Mouse (Mus musculus) cerebellum, adult (tissue): ENCODE results near the gene Atp1b2.

ENCODE experiments used
- ATAC-seq: cut with Nextera tagmentation; 2 replicates; pipeline ENCODE4 v1.9.2; 2017; ENCODE audit warnings: mild to moderate bottlenecking, moderate library complexity, mixed read lengths; ENCODE audit not compliant: insufficient number of reproducible peaks, low FRiP score, low TSS enrichment

Gene Atp1b2

DNA sequence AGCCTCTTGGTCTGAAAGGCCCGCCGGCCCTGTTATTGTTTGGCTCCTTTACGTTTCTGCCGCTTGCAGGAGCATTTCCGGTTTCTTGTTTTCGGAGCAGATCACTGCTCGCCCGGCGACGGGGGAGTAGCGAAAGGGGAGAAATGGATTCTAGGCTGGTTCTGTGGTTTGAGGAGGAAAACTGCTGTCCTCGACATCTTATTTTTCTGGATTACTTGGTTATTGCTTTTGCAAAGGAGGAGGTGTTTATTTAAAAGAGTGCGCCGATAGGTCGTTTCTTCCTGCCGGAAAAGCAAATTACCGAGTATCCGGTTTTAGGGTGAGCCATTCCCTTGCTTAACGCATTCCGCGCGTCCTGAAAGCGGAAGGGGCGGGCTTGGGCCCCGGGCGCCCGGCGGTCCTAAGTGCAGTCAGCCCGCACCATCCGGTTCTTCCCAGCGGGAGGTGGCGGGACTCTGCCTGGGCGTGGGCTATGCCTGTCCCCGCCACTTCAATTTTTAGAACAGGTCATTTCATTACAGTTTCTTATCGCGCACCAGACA, 24.5 kb downstream of the Atp1b2 start:
- ATAC-seq, result peak; percentile 67; the same call in 1 of the 2 replicates

DNA sequence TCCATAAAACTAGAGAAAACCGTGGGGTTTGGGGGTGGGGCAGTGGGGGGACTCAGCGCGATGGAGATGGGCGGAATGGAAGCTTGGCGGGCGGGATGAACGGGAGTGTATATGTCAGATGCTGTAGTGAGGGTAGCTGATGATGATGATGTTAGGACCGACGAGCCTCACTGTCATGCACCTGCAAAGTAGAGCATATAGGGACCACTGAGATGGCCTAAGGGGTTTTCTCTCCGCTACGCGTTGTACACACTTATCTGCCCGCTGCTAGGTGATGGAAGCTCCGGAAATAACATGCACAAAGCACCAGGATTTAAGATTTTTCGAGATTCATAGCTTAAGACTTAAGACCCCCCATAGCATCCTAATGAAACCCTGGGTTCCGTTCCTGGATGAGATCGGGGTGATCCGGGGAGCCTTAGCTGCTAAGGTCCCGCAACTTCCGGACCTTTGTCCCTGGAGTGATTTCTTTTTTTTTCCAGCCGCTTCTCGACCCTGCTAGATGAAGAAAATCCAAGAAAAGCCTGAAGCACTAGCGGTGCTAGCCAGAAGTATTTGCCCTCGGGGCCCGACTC, 25.1 kb downstream of the Atp1b2 start:
- no peak for ATAC-seq

DNA sequence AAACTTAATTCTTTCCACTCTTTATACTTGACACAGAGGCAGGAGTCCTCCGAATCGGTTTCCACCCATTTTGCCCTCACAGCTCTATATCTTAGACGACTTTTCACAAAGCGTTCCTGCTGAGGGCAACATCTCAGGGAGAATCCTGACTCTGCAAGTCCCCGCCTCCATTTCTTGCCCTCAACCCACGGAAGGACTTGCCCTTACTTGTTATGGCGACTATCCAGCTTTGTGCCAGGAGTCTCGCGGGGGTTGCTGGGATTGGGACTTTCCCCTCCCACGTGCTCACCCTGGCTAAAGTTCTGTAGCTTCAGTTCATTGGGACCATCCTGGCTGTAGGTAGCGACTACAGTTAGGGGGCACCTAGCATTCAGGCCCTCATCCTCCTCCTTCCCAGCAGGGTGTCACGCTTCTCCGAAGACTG, 25.6 kb downstream of the Atp1b2 start, which contains the start of the genes Wrap53 and Trp53:
Wrap53 (minus strand) TSS at position 165 of the 424 bp plus-strand sequence.
Trp53 (plus strand) TSS at position 269 of the 424 bp plus-strand sequence.
- peak; percentile 45; the same call in 1 of the 2 replicates for ATAC-seq

DNA sequence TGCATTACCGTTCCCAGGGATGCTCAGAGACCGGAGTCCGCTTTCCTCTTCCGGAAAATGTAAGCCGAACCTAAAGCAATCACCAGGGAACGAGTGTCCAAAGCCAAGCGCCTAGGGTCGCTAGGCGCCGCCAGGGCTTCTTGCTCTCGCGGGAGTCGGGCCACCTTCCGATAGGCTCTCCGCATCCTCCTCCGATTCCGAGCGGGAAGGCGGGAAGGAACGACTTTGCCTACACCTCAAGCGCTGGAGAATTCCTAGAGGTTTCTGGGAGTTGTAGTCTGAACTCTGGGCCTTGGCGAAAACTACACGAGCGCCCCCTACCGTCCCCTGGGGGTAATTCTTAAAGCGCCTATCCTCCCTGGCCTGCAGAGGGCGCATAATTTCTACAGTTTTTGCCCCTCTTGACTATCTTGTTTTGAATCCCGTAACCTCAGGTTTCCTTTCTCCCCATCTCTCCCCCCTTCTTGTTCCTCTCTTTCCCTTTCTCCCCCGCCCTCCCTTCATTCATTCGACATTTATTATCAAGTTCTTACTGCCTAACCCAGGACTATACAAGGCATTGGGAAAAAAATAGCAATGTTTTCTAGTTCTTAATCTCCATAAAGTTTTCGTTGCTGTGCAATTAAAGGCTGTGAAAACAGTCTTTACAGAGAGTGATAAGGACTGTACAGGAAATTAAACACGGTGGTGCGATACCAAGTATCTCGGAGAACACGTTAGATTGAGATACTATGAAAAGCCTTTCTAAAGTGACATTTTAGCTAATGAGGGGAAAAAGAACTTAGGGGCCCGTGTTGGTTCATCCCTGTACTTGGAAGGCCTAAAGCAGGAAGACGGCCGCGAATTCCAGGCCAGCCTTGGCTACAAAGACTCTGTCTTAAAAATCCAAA, 26.4 kb downstream of the Atp1b2 start:
- ATAC-seq, result peak; percentile 87

DNA sequence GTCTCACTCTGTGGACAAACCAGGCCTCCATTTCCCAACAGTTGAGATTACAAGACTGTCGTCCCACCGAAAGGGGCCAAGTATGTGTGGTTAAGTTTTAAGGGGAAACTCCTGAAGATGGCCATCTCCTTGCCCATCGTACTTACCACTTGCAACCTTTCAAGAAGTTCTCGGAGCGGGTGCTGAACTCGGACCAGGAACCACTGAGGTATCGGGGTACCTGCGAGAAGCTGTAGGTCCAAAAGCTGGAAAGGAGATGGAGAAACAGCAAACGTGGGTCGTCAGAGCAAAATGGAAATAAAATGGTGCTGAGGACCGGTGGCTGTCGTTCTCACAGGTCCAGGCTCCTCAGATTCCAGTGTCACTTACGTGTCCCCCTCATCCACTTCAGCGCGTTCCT, 27.4 kb downstream of the Atp1b2 start:
- ATAC-seq, result no peak

DNA sequence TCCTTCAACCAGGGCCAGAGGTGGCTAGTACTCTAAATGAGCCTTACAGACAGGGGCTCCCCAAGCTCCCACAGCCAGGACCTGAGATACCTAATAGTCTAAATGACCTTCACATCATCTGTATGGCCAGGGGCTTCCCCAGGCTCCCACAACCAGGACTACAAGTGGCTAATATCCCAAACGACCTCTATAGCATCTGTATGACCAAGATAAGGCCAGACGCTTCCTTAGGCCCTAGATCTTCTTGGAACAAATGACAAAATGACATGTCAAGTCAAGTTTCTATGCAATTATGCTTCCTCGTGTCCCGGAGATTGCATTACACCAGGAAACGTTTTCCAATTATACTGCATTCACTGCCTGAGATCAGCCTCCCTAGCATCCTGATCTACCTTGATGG, 29.4 kb downstream of the Atp1b2 start:
- no peak for ATAC-seq

DNA sequence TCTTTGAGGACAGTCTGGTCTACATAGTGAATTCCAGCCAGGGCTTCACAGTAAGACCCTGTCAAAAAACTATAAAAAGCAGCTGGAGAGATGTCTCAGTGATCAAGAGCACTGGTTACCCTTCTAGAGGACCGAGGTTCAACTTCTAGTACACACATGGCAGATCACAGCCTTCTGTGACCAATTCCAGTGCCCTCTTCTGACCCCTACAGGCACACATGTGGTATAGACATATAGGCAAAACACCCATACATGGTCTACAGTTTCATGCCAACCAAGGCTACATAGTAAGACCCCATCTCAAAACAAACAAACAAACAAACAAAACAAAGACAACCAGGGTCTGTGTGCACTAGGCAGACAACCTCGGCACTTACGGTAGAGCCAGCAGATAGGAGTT, 30.5 kb downstream of the Atp1b2 start:
- no peak for ATAC-seq

DNA sequence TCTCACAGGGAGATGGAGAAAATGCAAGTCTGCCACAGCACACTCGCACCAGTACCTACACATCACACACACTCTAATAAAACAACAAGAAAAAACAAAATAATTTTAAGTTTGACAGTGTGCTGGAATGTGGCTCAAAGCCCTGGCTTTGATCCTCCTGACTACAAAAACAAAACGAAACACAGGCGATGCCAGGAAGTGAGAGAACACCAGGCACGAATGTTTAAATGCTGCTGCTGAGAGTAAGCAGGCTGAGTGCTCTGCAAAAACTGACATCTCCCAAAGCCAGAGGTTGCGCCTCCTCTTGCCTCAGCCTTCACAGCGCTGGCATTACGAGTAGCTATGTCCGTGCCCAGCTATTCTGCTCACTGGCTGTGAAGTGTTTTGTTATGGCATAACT, 40.6 kb downstream of the Atp1b2 start:
- no peak for ATAC-seq

DNA sequence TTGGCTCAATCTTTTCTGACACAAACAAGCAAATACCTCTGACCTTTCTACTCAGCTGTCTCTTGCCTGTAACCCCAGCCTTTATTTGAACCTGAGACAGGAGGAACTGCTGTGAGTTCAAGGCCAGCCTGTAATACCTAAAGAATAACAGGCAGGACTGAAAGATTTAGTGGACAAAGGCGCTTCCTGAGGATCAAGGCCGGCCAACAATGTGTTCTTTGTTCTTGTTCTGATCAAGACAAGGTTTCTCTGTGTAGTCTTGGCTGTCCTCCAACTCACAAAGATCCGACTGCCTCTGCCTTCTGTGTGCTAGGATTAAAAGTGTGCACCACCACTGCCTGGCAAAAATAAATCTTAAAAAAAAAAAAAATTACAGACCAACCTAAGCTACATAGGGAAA, 41.4 kb downstream of the Atp1b2 start:
- ATAC-seq, result no peak

DNA sequence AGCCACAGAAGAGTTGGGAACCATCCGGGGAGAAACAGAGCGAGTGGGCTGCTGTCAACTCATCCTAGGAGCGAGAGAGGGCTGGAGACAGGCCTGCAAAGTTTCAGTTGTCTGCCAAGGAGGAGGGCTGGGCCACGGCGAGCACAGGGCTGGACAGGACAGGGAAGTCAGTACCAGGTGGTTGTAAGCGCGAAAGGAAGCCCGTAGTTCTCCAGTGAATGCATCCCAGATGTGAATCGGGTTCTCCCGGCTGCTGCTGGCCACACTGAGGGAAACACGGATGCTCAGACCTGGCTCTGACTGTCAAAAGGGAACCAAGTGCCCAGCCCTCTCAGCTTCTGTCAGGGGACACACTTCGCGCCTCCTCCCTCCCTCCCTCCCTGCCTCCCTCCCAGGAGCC, 42.4 kb downstream of the Atp1b2 start:
- no peak for ATAC-seq

DNA sequence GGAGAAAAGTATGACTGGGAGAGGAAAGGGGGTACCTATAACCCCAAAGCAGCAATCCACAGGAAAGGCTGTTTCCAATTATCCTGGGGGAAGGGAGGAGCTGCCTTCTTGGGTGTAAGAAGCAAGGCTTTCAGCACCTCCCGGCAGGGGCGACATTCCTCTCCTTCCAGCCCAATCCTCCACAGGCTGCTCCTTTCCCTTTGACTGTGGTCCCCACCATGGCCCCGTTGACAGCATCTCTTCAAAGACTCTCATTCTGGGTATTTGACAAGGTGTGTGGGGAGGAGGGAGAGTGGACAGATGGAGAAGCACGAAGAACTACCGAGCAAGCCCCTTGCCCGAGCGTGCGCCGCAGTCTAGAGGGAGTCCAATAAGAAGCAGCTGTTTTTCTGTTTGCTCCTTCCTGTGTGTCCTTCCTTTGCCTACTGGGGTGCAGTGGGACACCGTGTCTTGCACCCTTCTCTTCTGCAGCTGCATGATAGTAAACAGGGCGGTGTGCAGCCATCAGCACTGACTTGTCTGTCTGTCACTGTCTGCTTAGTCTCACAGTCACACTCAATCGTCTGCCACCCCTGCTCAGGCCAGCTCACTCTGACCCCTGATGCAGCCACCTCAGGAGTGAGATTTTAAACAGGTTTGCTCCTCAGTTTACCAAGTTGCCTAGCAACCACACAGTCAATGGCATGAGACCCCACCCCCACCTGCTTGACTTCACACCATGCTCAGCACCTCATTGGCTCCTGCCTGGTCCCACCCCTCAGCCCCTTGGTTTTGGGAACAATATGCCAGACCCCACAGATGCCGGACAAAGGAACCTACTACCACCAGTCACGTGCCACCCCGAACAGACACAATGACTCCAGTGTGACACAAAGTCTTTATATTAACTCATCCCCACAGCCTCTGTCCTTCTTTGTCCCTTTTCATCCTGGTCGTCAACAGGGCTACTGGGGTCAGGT, 44.6 kb downstream of the Atp1b2 start:
- ATAC-seq, result no peak

DNA sequence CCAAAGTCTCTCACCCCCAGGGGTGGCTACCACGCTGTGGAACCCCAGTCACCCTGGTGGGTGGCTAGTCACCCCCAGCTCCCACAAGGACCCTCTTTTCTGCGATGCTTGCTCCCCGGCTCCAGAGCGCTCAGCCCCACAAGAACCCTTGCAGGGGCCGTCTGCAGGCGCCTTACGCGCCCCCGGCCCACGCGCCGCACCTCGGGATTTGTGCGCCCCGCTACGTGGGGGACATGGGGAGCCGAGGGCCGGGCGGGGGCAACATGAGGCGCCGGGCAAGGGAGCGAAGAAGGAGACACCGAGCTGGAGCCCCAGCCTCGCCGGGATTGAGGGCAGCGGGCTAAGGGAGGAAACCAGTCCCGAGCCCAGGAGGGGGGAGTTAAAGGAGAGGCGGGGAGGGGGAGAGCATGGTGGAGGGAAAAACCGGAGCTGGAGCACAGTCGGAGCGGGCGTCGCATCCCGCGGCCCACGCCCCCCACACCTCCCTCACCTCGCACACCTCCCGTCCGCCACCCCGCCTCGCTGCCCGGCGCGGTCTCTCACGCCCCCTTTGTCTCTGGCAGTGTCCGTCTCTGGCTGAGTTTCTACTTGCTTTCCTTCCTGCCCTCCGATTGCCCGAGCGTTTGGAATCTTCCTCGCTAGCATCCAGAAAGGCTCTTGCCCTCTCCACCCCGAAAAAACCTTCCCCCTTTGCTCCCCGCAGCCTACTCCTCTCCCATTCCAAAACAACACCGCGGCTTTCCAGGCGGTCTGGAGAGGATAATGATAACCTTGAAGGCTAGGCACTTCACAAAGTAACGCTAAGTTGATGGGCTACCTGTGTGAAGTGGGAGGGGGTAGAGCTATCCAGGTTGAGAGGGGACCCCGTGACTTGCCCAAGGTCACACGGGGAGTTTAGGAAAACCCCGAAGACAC, 45.6 kb downstream of the Atp1b2 start, which contains the start of gene Efnb3:
Efnb3 (minus strand) TSS at position 355 of the 915 bp plus-strand sequence.
- no peak for ATAC-seq

DNA sequence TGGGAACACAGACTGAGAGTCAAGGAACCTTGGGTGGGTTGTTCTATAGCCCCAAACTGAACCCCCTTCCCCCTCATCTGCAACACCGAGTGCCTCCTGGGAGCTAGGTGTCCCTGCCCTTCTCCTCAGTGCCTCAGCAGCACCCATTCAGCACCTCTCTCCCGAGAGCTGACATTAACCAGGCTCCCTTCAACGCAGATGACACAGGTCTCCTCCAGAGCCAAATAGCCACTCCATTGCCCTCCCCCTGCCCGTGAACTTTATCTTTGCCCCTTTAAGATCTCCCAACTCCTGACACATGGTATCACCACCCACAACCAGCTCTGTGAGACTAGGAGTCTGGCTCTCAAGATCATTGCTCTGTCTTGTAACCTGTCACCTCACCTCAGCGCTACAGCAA, 46.6 kb downstream of the Atp1b2 start:
- no peak for ATAC-seq

DNA sequence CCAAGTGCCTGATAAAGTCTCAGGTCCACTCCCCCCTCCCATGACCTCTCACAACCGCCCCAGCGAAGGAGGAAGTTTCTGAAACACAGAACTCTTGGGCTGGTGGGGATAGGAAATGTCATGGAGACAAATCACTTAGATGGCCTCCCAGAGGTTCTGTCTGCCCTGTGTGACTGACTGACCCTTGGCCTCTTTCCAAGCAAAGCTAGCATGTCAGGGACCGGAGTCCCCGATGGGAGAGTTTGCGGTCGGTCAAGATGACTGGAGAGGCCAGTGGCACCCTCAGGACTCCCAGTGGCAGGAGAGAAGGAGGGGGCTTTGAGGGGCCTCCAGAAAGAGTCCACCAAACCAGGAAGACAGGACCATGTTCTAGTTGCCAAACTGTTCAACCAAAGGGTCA, 47.0 kb downstream of the Atp1b2 start:
- no peak for ATAC-seq

DNA sequence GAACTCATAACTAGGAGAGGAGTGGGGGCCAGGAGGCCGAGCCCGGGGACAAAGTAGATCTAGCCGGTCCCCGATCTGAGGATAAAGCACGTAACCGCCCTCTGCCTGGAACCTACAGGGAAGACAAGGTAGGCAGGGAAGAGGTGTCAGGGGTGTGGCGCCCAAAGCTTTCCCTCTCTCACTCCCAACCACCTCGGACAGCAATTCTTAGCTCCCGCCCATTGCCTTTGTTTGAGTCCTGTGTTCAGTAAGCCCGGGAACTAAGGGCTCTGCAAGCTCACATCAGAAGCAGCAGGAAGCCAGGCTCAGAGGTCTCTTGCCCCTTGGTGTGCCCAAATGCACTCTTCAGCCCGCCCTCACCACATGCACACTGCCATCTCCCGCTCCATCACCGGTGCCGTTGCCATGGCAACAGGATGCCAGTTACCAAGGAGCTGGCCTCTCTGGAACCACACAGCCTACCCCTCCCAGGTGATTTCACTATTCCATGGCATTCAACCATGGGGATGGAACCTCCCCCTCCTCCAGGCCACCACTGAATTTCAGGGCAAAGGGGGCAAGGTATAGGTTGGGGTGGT, 48.3 kb downstream of the Atp1b2 start:
- no peak for ATAC-seq

DNA sequence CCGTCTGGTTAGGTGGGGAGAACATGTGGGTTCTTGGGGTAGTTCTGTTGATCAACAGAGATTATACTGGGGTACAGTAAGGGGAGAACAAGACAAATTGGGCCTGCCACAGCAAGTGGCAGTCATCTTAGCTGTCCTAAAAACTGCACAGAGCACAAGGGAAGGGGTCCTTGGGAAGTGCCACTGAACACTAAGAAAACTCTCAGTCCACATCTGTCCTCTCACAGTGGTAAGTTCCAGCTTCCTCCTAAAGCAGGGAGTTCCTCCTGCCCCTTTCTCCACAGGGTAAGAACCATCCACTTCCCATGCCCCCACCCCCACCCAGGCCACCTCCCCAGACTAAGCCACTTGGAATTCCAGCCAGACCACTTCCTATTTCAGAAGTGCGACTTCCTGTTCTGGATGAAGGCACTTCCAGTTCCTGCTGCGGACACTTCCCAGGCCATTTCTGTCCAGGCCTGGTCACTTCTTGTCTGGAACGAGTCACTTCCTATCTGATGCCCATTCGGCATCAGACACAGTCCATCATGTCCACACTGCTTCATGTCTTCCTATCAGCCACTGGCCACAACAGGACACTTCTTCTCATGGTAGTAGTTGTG, 51.1 kb downstream of the Atp1b2 start:
- no peak for ATAC-seq

DNA sequence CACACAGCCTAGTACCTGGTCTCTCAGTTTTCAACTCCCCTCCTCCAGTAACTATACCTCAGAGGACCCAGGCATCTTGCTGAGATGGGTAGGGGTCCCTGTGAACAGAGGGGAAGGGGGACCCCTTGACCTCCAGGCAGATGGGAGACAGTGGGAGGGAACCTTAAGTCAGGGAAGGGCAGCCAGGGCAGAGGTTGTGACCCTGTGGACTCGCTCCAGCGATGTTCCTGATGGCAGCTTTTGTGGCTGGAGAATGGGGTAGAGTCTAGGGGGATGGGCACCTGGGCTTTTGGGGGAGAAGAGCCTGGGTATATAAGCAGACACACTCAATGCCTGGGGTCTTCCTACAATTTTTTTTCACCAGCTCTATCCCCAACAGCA, 52.4 kb downstream of the Atp1b2 start:
- ATAC-seq, result no peak

DNA sequence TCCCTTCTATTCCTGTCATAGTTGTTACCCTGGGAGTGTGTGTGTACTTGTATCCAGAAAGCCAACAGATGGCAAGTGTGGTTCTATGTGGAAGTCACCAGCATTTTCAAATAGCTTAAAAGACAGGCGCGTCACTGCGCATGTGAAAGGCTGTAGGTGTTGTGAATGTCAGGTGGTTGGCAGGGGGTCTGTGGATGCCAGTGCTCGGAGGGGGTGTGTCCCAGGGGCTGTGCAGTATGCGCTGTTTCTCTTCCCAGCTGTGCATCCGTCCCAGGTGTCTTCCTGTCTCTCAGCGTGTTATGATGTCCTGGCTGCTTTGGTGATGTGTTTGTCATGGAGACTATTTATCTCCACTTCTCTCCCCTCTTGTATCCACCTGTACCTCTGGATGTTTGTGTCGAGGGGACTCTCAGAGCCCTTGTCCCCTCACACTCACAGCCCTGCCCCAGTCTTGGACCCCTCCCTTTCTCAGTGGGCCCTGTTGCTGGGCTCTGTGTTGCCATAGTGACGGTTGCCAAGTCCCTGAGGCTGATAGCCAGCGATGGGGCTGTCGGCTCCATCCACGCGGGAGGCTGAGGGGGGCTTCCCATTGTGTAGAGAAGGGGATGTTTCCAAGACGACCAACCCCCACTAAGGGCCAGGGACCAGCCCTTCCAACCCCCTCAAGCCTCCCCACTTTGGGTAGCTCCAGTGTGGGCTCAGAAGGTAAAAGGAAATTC, 53.0 kb downstream of the Atp1b2 start:
- no peak for ATAC-seq
